Mouse (Mus musculus): ENCODE data around the gene Gm14214. TPM values are rescaled to one million over a fixed set of nuclear protein-coding genes. Genes with fewer than 3 reads are reported as not detected.

Gm14214 gene
- polyA plus RNA-seq, 1 experiment: not detected

- DNase-seq: no peak
These were observed 40.1 kb downstream of the Gm14214 start for GRCm38 (mm10) chr2:154729737-154730136.

GRCm38 (mm10) chr2:154723473-154723872 is 46.4 kb downstream of the Gm14214 start:
- Histone ChIP-seq H3K4me3 (ENCODE audit: control insufficient read depth, insufficient read depth, low read length) (no peak overlapping the region), H3K27ac (ENCODE audit: control insufficient read depth, insufficient read depth, low read length) (no peak overlapping the region), H3K27me3 (ENCODE audit: control insufficient read depth, insufficient read depth, low read length) (no peaks in the 10 kb centered on the region), H3K4me1 (replicated peaks; ENCODE audit: control insufficient read depth, insufficient read depth, low read length) (no peaks in the 10 kb centered on the region), H3K36me3 (ENCODE audit: control insufficient read depth, insufficient read depth, low read length) (no peaks in the 10 kb centered on the region)
- 95% methylated on average over 4 of the region's 4 CpGs for WGBS
- TF ChIP-seq POLR2A (IDR thresholded peaks at IDR 0.05; ENCODE audit: control insufficient read depth, extremely low read depth, insufficient read depth, low read length, poor library complexity): no peak
- TF ChIP-seq CTCF (IDR thresholded peaks at IDR 0.05; ENCODE audit: borderline replicate concordance, control insufficient read depth, extremely low read depth, insufficient read depth, low read length, poor library complexity): no peak
- no peak for DNase-seq

More at GRCm38 (mm10) chr2:154729737-154730136, 40.1 kb downstream of the Gm14214 start:
- 84% methylated on average over 3 of the region's 3 CpGs for WGBS
- no peak overlapping the region for H3K4me3 ChIP-seq (ENCODE audit: control insufficient read depth, insufficient read depth, low read length)
- no peaks in the 10 kb centered on the region for H3K27me3 ChIP-seq (ENCODE audit: control insufficient read depth, insufficient read depth, low read length)
- H3K36me3 ChIP-seq (ENCODE audit: control insufficient read depth, insufficient read depth, low read length): no peaks in the 10 kb centered on the region
- no peak for TF ChIP-seq CTCF (IDR thresholded peaks at IDR 0.05; ENCODE audit: borderline replicate concordance, control insufficient read depth, extremely low read depth, insufficient read depth, low read length, poor library complexity)
- TF ChIP-seq POLR2A (IDR thresholded peaks at IDR 0.05; ENCODE audit: control insufficient read depth, extremely low read depth, insufficient read depth, low read length, poor library complexity): no peak
- H3K27ac ChIP-seq (ENCODE audit: control insufficient read depth, insufficient read depth, low read length): no peak overlapping the region
- H3K4me1 ChIP-seq (replicated peaks; ENCODE audit: control insufficient read depth, insufficient read depth, low read length): peaks cover 9% of the 10 kb centered on the region

GRCm38 (mm10) chr2:154720315-154720714 is 49.5 kb downstream of the Gm14214 start:
- Histone ChIP-seq H3K4me1 (replicated peaks; ENCODE audit: control insufficient read depth, insufficient read depth, low read length) (no peaks in the 10 kb centered on the region), H3K27me3 (ENCODE audit: control insufficient read depth, insufficient read depth, low read length) (no peaks in the 10 kb centered on the region), H3K4me3 (ENCODE audit: control insufficient read depth, insufficient read depth, low read length) (no peak overlapping the region), H3K27ac (ENCODE audit: control insufficient read depth, insufficient read depth, low read length) (no peak overlapping the region), H3K36me3 (ENCODE audit: control insufficient read depth, insufficient read depth, low read length) (no peaks in the 10 kb centered on the region)
- DNase-seq: no peak
- TF ChIP-seq CTCF (IDR thresholded peaks at IDR 0.05; ENCODE audit: borderline replicate concordance, control insufficient read depth, extremely low read depth, insufficient read depth, low read length, poor library complexity): no peak
- TF ChIP-seq POLR2A (IDR thresholded peaks at IDR 0.05; ENCODE audit: control insufficient read depth, extremely low read depth, insufficient read depth, low read length, poor library complexity): no peak
- 77% methylated on average over 2 of the region's 2 CpGs for WGBS

Other genes with a start within 250 kb of the Gm14214 start
- gene 1700003F12Rik, start 222.9 kb downstream of the Gm14214 start, polyA plus RNA-seq (2012; rRNA removed): 2.0 and 3.3 TPM in 2 replicates
- 0.11 and 0.47 TPM in 2 replicates for gene Actl10, start 218.3 kb downstream of the Gm14214 start, polyA plus RNA-seq (2012; rRNA removed)
- gene Necab3, start 211.1 kb downstream of the Gm14214 start, polyA plus RNA-seq (2012; rRNA removed): 14.8 and 15.7 TPM in 2 replicates
- 34.0 and 50.3 TPM in 2 replicates for gene E2f1, start 200.1 kb downstream of the Gm14214 start, polyA plus RNA-seq (2012; rRNA removed)
- 70.7 and 71.7 TPM in 2 replicates for gene Pxmp4, start 166.3 kb downstream of the Gm14214 start, polyA plus RNA-seq (2012; rRNA removed)
- 10.6 and 10.8 TPM in 2 replicates for gene Zfp341, start 156.7 kb downstream of the Gm14214 start, polyA plus RNA-seq (2012; rRNA removed)
- gene 4930519P11Rik, start 156.6 kb downstream of the Gm14214 start, polyA plus RNA-seq (2012; rRNA removed): 1.5 and 1.7 TPM in 2 replicates
- 81.3 and 83.8 TPM in 2 replicates for gene Chmp4b, start 118.3 kb downstream of the Gm14214 start, polyA plus RNA-seq (2012; rRNA removed)
- gene Raly, start 21.1 kb upstream of the Gm14214 start, polyA plus RNA-seq (2012; rRNA removed): 437 and 554 TPM in 2 replicates
- gene a, start 21.4 kb upstream of the Gm14214 start, polyA plus RNA-seq (2012; rRNA removed): 4.7 and 5.0 TPM in 2 replicates
- 9.7 and 11.0 TPM in 2 replicates for gene Eif2s2, start 122.9 kb upstream of the Gm14214 start, polyA plus RNA-seq (2012; rRNA removed)
- 0.06 and 0.16 TPM in 2 replicates for gene Gm14226, start 248.2 kb upstream of the Gm14214 start, polyA plus RNA-seq (2012; rRNA removed)